In the genomic region with DNA sequence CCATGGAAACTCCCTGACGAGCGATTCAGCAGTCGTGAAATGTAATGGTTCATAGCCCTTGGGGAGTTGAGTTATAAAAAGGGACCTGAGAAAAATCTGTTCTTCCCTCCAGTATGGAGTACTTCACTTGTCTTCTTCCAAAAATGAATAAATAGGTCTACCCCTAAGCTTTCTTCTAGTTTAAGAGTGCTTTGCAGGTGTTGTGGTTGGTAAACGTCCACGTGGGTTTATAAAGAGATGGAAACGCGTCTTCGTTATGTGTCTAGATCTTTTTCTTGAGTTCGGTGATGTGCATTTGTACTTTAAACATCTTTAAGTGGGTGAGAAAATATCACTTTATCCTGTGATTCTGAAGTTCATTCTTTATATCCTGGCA, we compare ENCODE assay signal across 8 mouse cellular contexts. TPM values are rescaled to one million over a fixed set of nuclear protein-coding genes. Genes with fewer than 3 reads are reported as not detected.
DNase-seq lines count a peak whose midpoint lies in the region; ATAC-seq and TF ChIP-seq lines count a peak whose summit lies in the region.

No protein-coding gene starts in this region.

- 4% methylated on average over 9 of the region's 9 CpGs for WGBS in kidney, embryonic 16.5 days
- 2% methylated on average over 9 of the region's 9 CpGs for WGBS in hindbrain, embryonic 15.5 days
- 1% methylated on average over 9 of the region's 9 CpGs for WGBS in midbrain, embryonic 15.5 days

- H3K4me1 ChIP-seq in kidney, embryonic 16.5 days (ENCODE audit: insufficient read depth, low read length): peaks cover 12% of the 10 kb centered on the region; the same call in 1 of the 2 replicates
- no peaks in the 10 kb centered on the region for H3K4me1 ChIP-seq in cortical plate, adult 2 months (ENCODE audit: control insufficient read depth, insufficient read depth, low read length)
- H3K4me1 ChIP-seq in hindbrain, embryonic 15.5 days (replicated peaks): peaks cover 28% of the 10 kb centered on the region
- H3K4me1 ChIP-seq in midbrain, embryonic 15.5 days: peaks cover 28% of the 10 kb centered on the region

- no peaks in the 10 kb centered on the region for H3K27me3 ChIP-seq in kidney, embryonic 16.5 days (ENCODE audit: insufficient read depth, low read length)
- no peaks in the 10 kb centered on the region for H3K27me3 ChIP-seq in hindbrain, embryonic 15.5 days
- no peaks in the 10 kb centered on the region for H3K27me3 ChIP-seq in midbrain, embryonic 15.5 days (replicated peaks)

- H3K4me2 ChIP-seq in kidney, embryonic 16.5 days (replicated peaks; ENCODE audit: low read depth, low read length): peak overlapping the region; percentile 56
- H3K4me2 ChIP-seq in hindbrain, embryonic 15.5 days: peak overlapping the region; percentile 68
- peak overlapping the region; percentile 54 for H3K4me2 ChIP-seq in midbrain, embryonic 15.5 days

- H3K9me3 ChIP-seq in kidney, embryonic 16.5 days (ENCODE audit: low read length): no peaks in the 10 kb centered on the region
- H3K9me3 ChIP-seq in hindbrain, embryonic 15.5 days: no peaks in the 10 kb centered on the region
- no peaks in the 10 kb centered on the region for H3K9me3 ChIP-seq in midbrain, embryonic 15.5 days

- no peak for TF ChIP-seq POLR2A in cortical plate, adult 2 months (IDR thresholded peaks at IDR 0.05; ENCODE audit: extremely low read depth, insufficient read depth, low read length)

- TF ChIP-seq CTCF in cortical plate, adult 2 months (IDR thresholded peaks at IDR 0.05; ENCODE audit: extremely low read depth, insufficient read depth, low read length): no peak

- ATAC-seq in kidney, embryonic 16.5 days (ENCODE audit: low FRiP score, low TSS enrichment): no peak
- no peak for ATAC-seq in hindbrain, embryonic 15.5 days (ENCODE audit: low FRiP score, low read depth)
- ATAC-seq in midbrain, embryonic 15.5 days (replicated peaks): no peak

- H3K27ac ChIP-seq in kidney, embryonic 16.5 days (ENCODE audit: low read length): peak overlapping the region; percentile 93; the same call in 1 of the 2 replicates
- H3K27ac ChIP-seq in cortical plate, adult 2 months (ENCODE audit: insufficient read depth, low read length): peak overlapping the region; percentile 82
- peak overlapping the region; percentile 100 for H3K27ac ChIP-seq in hindbrain, embryonic 15.5 days (replicated peaks)
- peak overlapping the region; percentile 98 for H3K27ac ChIP-seq in midbrain, embryonic 15.5 days

- H3K4me3 ChIP-seq in kidney, embryonic 16.5 days (ENCODE audit: low read length): peak overlapping the region; percentile 66
- H3K4me3 ChIP-seq in cortical plate, adult 2 months (ENCODE audit: insufficient read depth, low read length): peak overlapping the region; percentile 83
- peak overlapping the region; percentile 92 for H3K4me3 ChIP-seq in hindbrain, embryonic 15.5 days
- peak overlapping the region; percentile 65 for H3K4me3 ChIP-seq in midbrain, embryonic 15.5 days

- peaks cover 14% of the 10 kb centered on the region; the same call in 1 of the 2 replicates for H3K36me3 ChIP-seq in kidney, embryonic 16.5 days (ENCODE audit: insufficient read depth, low read length)
- H3K36me3 ChIP-seq in hindbrain, embryonic 15.5 days: peaks cover 23% of the 10 kb centered on the region
- peaks cover 9% of the 10 kb centered on the region; the same call in 1 of the 2 replicates for H3K36me3 ChIP-seq in midbrain, embryonic 15.5 days (replicated peaks)

- no peak for DNase-seq in kidney, postnatal 4 days
- no peak for DNase-seq in adrenal gland, adult (ENCODE audit: inconsistent age in 2 of 2, low spot score in 1 of 2)
- DNase-seq in cerebellum, postnatal 4 days (ENCODE audit: low spot score in 2 of 2): no peak
- no peak for DNase-seq in layer of hippocampus, adult 9-11 months

- peak overlapping the region; percentile 69 for H3K9ac ChIP-seq in kidney, embryonic 16.5 days (replicated peaks; ENCODE audit: low read length)
- peak overlapping the region; percentile 68 for H3K9ac ChIP-seq in hindbrain, embryonic 15.5 days
- H3K9ac ChIP-seq in midbrain, embryonic 15.5 days: peak overlapping the region; percentile 55

RNA-seq across cellular contexts. Expression of a gene that starts 0.9 kb away (rescaled TPM):
- 59.7 and 62.6 TPM in 2 replicates for polyA plus RNA-seq in kidney, embryonic 16.5 days (2015; fragmentation: Nextera tagmentation; extraction: Ambion mirVana)
- polyA plus RNA-seq in cortical plate, adult 2 months (2012; rRNA removed): 43.0 and 48.3 TPM in 2 replicates
- 104 and 106 TPM in 2 replicates for polyA plus RNA-seq in hindbrain, embryonic 15.5 days (2015; fragmentation: Nextera tagmentation; extraction: Ambion mirVana)
- polyA plus RNA-seq in midbrain, embryonic 15.5 days (2015; fragmentation: Nextera tagmentation; extraction: Ambion mirVana): 89.4 and 94.1 TPM in 2 replicates

RNA-seq across cellular contexts. Expression of a gene that starts 14.5 kb away (rescaled TPM):
- 21.0 and 21.6 TPM in 2 replicates for polyA plus RNA-seq in kidney, embryonic 16.5 days (2015; fragmentation: Nextera tagmentation; extraction: Ambion mirVana)
- polyA plus RNA-seq in cortical plate, adult 2 months (2012; rRNA removed): 41.3 and 47.5 TPM in 2 replicates
- 52.1 and 54.1 TPM in 2 replicates for polyA plus RNA-seq in hindbrain, embryonic 15.5 days (2015; fragmentation: Nextera tagmentation; extraction: Ambion mirVana)
- 55.4 and 58.2 TPM in 2 replicates for polyA plus RNA-seq in midbrain, embryonic 15.5 days (2015; fragmentation: Nextera tagmentation; extraction: Ambion mirVana)
